Mouse (Mus musculus): ENCODE results near the gene Dlk1. TPM values are rescaled to one million over a fixed set of nuclear protein-coding genes. Genes with fewer than 3 reads are reported as not detected.

Gene Dlk1
- polyA plus RNA-seq, 1 experiment = not detected

DNA sequence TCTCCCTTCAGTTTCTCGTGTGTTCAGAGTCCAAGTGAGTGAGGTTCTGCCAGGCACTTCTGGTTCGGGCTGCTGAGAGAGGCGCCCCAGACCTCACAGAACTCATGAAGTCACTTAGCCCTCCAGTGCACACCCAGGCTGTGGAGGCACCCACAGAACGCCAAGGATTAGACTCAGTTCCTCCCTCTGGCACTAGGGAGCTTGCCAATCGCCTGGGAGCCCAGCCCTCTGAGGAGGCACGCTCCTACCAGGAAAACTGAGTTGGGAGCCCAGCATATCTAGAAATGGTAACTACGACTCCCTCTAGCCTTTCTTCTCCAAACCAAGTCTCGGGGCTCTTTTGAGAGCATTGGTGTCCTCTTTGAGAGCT, 40.6 kb upstream of the Dlk1 start:
- H3K4me2 ChIP-seq (ENCODE audit: low read depth) = no peak overlapping the region
- H3K4me3 ChIP-seq = no peak overlapping the region
- H3K79me2 ChIP-seq (ENCODE audit: control insufficient read depth, insufficient read depth) = no peaks in the 10 kb centered on the region
- H3K36me3 ChIP-seq (ENCODE audit: control insufficient read depth, insufficient read depth) = no peaks in the 10 kb centered on the region
- no peaks in the 10 kb centered on the region for H3K27me3 ChIP-seq (ENCODE audit: control insufficient read depth, insufficient read depth, insufficient read length)
- TF ChIP-seq POLR2AphosphoS2 (IDR thresholded peaks at IDR 0.05; ENCODE audit: insufficient read length, low read depth) = no peak
- TF ChIP-seq REST (IDR thresholded peaks at IDR 0.05; ENCODE audit: insufficient read depth, insufficient read length) = no peak
- TF ChIP-seq MYOG (IDR thresholded peaks at IDR 0.05; ENCODE audit: control insufficient read depth in 1 of 3, insufficient read depth in 1 of 3, insufficient read length in 2 of 3, low read depth in 2 of 3) = no peak
- no peak for TF ChIP-seq TCF3 (IDR thresholded peaks at IDR 0.05; ENCODE audit: insufficient read length, low read depth)
- no peak for TF ChIP-seq E2F4 (IDR thresholded peaks at IDR 0.05; ENCODE audit: insufficient read depth)
- no peak for TF ChIP-seq MYOD1 (IDR thresholded peaks at IDR 0.05; ENCODE audit: control insufficient read depth in 1 of 3, insufficient read length in 2 of 3, low read depth in 2 of 3)
- TF ChIP-seq POLR2A (IDR thresholded peaks at IDR 0.05; ENCODE audit: insufficient read length, low read depth) = no peak
- TF ChIP-seq TCF12 (IDR thresholded peaks at IDR 0.05; ENCODE audit: insufficient read depth, poor library complexity, severe bottlenecking) = no peak
- TF ChIP-seq SRF (IDR thresholded peaks at IDR 0.05; ENCODE audit: control insufficient read depth, insufficient read length, low read depth) = no peak
- TF ChIP-seq USF1 (IDR thresholded peaks at IDR 0.05; ENCODE audit: low read depth) = no peak
- no peak for TF ChIP-seq CEBPB (IDR thresholded peaks at IDR 0.05; ENCODE audit: insufficient read depth, poor library complexity, severe bottlenecking)
- TF ChIP-seq MAX (IDR thresholded peaks at IDR 0.05; ENCODE audit: low read depth) = no peak
- H3ac ChIP-seq (ENCODE audit: control insufficient read depth, insufficient read length) = no peak overlapping the region

DNA sequence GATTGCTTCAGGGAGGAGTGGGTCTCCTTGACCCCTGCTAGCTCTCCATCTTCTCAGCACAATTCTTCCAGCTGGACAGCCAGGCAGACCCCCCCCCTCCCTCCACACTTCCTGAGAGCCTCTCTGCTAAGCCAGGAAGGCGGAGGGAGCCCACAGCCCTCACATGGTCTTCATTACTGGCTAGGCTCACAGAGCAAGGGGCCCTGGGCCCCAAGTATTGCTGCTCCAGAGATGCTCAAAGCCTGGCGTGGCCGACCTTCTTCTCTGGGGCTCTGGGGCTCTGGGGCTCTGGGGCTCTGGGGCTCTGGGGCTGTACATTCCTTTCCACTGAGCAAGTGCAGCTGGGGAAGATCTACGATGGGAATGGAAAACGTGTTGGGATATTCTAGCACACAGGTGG, 39.9 kb upstream of the Dlk1 start:
- no peaks in the 10 kb centered on the region for H3K79me2 ChIP-seq (ENCODE audit: control insufficient read depth, insufficient read depth)
- H3ac ChIP-seq (ENCODE audit: control insufficient read depth, insufficient read length) = no peak overlapping the region
- H3K36me3 ChIP-seq (ENCODE audit: control insufficient read depth, insufficient read depth) = no peaks in the 10 kb centered on the region
- no peak overlapping the region for H3K4me2 ChIP-seq (ENCODE audit: low read depth)
- no peak overlapping the region for H3K4me3 ChIP-seq
- TF ChIP-seq CEBPB (IDR thresholded peaks at IDR 0.05; ENCODE audit: insufficient read depth, poor library complexity, severe bottlenecking) (no peak), TCF12 (IDR thresholded peaks at IDR 0.05; ENCODE audit: insufficient read depth, poor library complexity, severe bottlenecking) (no peak)
- H3K27me3 ChIP-seq (ENCODE audit: control insufficient read depth, insufficient read depth, insufficient read length) = no peaks in the 10 kb centered on the region

DNA sequence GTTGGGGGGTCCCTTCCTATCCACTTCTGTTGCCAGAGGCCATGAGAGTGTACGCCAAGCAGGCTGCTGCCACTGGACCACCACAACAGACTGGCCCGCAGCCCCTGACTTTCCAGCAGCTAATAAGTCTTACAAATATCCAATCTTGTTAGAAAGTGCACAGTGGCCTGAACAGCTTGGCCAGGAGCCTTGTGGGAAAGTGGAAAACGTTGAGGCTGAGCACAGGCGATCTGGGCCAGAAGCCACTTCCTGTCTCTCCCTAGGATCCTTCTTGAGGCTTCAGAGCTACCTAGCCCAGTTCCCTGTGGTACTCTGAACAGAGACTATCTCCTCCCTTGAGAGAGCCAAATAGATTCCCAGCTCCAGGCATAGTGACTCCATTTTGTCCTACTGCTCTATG, 39.3 kb upstream of the Dlk1 start:
- TF ChIP-seq REST (IDR thresholded peaks at IDR 0.05; ENCODE audit: insufficient read depth, insufficient read length) (no peak), USF1 (IDR thresholded peaks at IDR 0.05; ENCODE audit: low read depth) (no peak), MYOG (IDR thresholded peaks at IDR 0.05; ENCODE audit: control insufficient read depth in 1 of 3, insufficient read depth in 1 of 3, insufficient read length in 2 of 3, low read depth in 2 of 3) (no peak), MAX (IDR thresholded peaks at IDR 0.05; ENCODE audit: low read depth) (no peak), CEBPB (IDR thresholded peaks at IDR 0.05; ENCODE audit: insufficient read depth, poor library complexity, severe bottlenecking) (no peak), POLR2A (IDR thresholded peaks at IDR 0.05; ENCODE audit: insufficient read length, low read depth) (no peak), SRF (IDR thresholded peaks at IDR 0.05; ENCODE audit: control insufficient read depth, insufficient read length, low read depth) (no peak), TCF3 (IDR thresholded peaks at IDR 0.05; ENCODE audit: insufficient read length, low read depth) (no peak), TCF12 (IDR thresholded peaks at IDR 0.05; ENCODE audit: insufficient read depth, poor library complexity, severe bottlenecking) (no peak), POLR2AphosphoS2 (IDR thresholded peaks at IDR 0.05; ENCODE audit: insufficient read length, low read depth) (no peak), MYOD1 (IDR thresholded peaks at IDR 0.05; ENCODE audit: control insufficient read depth in 1 of 3, insufficient read length in 2 of 3, low read depth in 2 of 3) (no peak), E2F4 (IDR thresholded peaks at IDR 0.05; ENCODE audit: insufficient read depth) (no peak)
- Histone ChIP-seq H3K27me3 (ENCODE audit: control insufficient read depth, insufficient read depth, insufficient read length) (no peaks in the 10 kb centered on the region), H3ac (ENCODE audit: control insufficient read depth, insufficient read length) (no peak overlapping the region), H3K79me2 (ENCODE audit: control insufficient read depth, insufficient read depth) (no peaks in the 10 kb centered on the region), H3K4me3 (no peak overlapping the region), H3K4me2 (ENCODE audit: low read depth) (no peak overlapping the region), H3K36me3 (ENCODE audit: control insufficient read depth, insufficient read depth) (no peaks in the 10 kb centered on the region)

DNA sequence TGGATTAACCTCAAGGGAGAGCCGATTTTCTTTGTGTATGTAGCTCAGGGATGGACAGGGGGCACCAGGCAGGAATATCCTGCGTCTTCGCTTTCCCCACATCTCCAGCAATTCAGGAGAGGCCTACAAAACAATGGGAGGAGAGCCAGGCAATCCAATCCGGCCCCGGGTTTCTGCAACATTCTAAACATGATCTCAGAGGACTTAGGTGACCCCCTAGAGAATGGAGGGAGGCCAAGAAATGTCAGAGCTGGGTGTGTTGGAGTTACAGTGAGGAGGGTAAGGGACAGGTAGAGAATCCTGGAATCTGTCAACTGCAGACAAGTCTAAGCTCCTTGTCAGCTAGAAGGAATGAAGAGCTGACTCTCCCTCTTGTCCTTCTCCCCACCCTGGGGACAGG, 35.9 kb upstream of the Dlk1 start:
- TF ChIP-seq REST (IDR thresholded peaks at IDR 0.05; ENCODE audit: insufficient read depth, insufficient read length) (no peak), TCF3 (IDR thresholded peaks at IDR 0.05; ENCODE audit: insufficient read length, low read depth) (no peak), POLR2A (IDR thresholded peaks at IDR 0.05; ENCODE audit: insufficient read length, low read depth) (no peak), POLR2AphosphoS2 (IDR thresholded peaks at IDR 0.05; ENCODE audit: insufficient read length, low read depth) (no peak), MAX (IDR thresholded peaks at IDR 0.05; ENCODE audit: low read depth) (no peak)
- Histone ChIP-seq H3K4me3 (no peak overlapping the region), H3K27me3 (ENCODE audit: control insufficient read depth, insufficient read depth, insufficient read length) (no peaks in the 10 kb centered on the region), H3K36me3 (ENCODE audit: control insufficient read depth, insufficient read depth) (no peaks in the 10 kb centered on the region), H3K4me2 (ENCODE audit: low read depth) (no peak overlapping the region), H3K79me2 (ENCODE audit: control insufficient read depth, insufficient read depth) (no peaks in the 10 kb centered on the region), H3ac (ENCODE audit: control insufficient read depth, insufficient read length) (no peak overlapping the region)

DNA sequence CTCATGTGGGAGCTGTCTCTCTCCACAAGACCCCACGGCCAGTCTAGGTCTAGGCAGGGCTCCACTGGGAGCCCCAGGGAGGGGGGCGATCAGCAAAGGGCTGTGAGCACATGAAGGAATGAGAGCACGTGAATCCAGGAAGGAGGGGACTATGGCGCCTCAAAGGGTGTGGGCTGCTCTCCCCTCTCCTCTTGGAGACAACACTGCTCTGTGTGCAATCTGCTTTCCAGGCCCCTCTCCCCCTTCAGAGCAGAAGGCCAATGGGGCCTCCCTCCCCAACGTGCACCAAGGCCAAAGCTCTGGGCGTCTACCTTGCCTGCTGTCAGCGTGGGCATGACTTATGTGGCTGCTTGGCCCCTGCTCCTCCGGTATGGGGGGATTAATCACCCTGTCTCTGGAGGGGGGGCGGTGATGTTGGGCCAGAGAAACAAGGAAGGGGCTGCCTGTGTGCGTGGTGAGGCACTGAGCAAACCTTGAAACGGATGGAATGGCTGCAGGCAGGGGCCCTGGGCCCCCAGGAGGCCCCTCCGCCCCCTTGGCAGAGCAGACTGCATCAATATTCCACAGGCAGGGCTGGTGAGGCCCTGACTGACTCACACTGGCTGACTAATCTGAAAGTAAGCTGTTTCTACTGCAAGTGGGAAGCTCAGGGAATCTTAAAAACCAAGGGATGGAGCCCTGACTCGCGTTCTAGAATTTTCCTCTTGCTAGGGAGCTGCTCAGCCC, 35.0 kb upstream of the Dlk1 start:
- H3K79me2 ChIP-seq (ENCODE audit: control insufficient read depth, insufficient read depth) = no peaks in the 10 kb centered on the region
- no peaks in the 10 kb centered on the region for H3K36me3 ChIP-seq (ENCODE audit: control insufficient read depth, insufficient read depth)
- no peak overlapping the region for H3ac ChIP-seq (ENCODE audit: control insufficient read depth, insufficient read length)
- peak overlapping the region; percentile 26 for H3K4me2 ChIP-seq (ENCODE audit: low read depth)
- no peak for TF ChIP-seq MYOG (IDR thresholded peaks at IDR 0.05; ENCODE audit: control insufficient read depth in 1 of 3, insufficient read depth in 1 of 3, insufficient read length in 2 of 3, low read depth in 2 of 3)
- TF ChIP-seq USF1 (IDR thresholded peaks at IDR 0.05; ENCODE audit: low read depth) = no peak
- TF ChIP-seq REST (IDR thresholded peaks at IDR 0.05; ENCODE audit: insufficient read depth, insufficient read length) = no peak
- no peak for TF ChIP-seq POLR2A (IDR thresholded peaks at IDR 0.05; ENCODE audit: insufficient read length, low read depth)
- no peak for TF ChIP-seq TCF12 (IDR thresholded peaks at IDR 0.05; ENCODE audit: insufficient read depth, poor library complexity, severe bottlenecking)
- TF ChIP-seq POLR2AphosphoS2 (IDR thresholded peaks at IDR 0.05; ENCODE audit: insufficient read length, low read depth) = no peak
- TF ChIP-seq MYOD1 (IDR thresholded peaks at IDR 0.05; ENCODE audit: control insufficient read depth in 1 of 3, insufficient read length in 2 of 3, low read depth in 2 of 3) = no peak
- no peak for TF ChIP-seq MAX (IDR thresholded peaks at IDR 0.05; ENCODE audit: low read depth)
- no peak for TF ChIP-seq E2F4 (IDR thresholded peaks at IDR 0.05; ENCODE audit: insufficient read depth)
- no peak for TF ChIP-seq TCF3 (IDR thresholded peaks at IDR 0.05; ENCODE audit: insufficient read length, low read depth)
- no peak for TF ChIP-seq CEBPB (IDR thresholded peaks at IDR 0.05; ENCODE audit: insufficient read depth, poor library complexity, severe bottlenecking)
- no peak for TF ChIP-seq SRF (IDR thresholded peaks at IDR 0.05; ENCODE audit: control insufficient read depth, insufficient read length, low read depth)
- H3K27me3 ChIP-seq (ENCODE audit: control insufficient read depth, insufficient read depth, insufficient read length) = no peaks in the 10 kb centered on the region
- no peak overlapping the region for H3K4me3 ChIP-seq

Data from myocyte (in vitro differentiated cells).